Mouse (Mus musculus) liver, embryonic 16.5 days (tissue): ENCODE measurements around the gene Cdc42ep5. TPM values are rescaled to one million over a fixed set of nuclear protein-coding genes. Genes with fewer than 3 reads are reported as not detected.
A peak's percentile ranks its signal among the peaks of the same experiment; 100 is the strongest.
"Not testable (repeated sequence)": the region's sequence is repeated elsewhere in the genome, so short reads cannot be mapped to it uniquely, and the experiment has no call there.

Experiments
- ATAC-seq: fragments of 200-750 bp; cut with Nextera tagmentation; 2 replicates; pipeline ENCODE4 v1.8.0; 2017; ENCODE audit warnings: low read depth, mild to moderate bottlenecking, moderate number of reproducible peaks, moderate library complexity
- H3K27ac ChIP-seq: fragments of 300-500 bp; sonication (generic); 2 replicates; pipeline ENCODE4 v1.5.1; 2014; ENCODE audit warnings: mild to moderate bottlenecking, low read length
- H3K27me3 ChIP-seq: fragments of 300-500 bp; sonication (generic); 2 replicates; pipeline ENCODE4 v1.6.1; 2014; ENCODE audit warnings: low read depth, low read length, mixed read lengths; ENCODE audit not compliant: control insufficient read depth, insufficient read depth
- H3K36me3 ChIP-seq: fragments of 300-500 bp; sonication (generic); 2 replicates; pipeline ENCODE4 v1.6.1; 2014; ENCODE audit warnings: mild to moderate bottlenecking; ENCODE audit not compliant: control insufficient read depth, insufficient read depth
- H3K4me1 ChIP-seq: fragments of 300-500 bp; sonication (generic); 2 replicates; pipeline ENCODE4 v1.6.1; 2014; ENCODE audit warnings: low read depth, low read length, mixed read lengths; ENCODE audit not compliant: control insufficient read depth
- H3K4me2 ChIP-seq: fragments of 300-500 bp; sonication (generic); 2 replicates; pipeline ENCODE4 v1.6.1; 2014; ENCODE audit warnings: low read depth, low read length, mixed read lengths
- H3K4me3 ChIP-seq: fragments of 300-500 bp; sonication (generic); 2 replicates; pipeline ENCODE4 v1.5.1; 2014; ENCODE audit warnings: low read depth, mild to moderate bottlenecking, low read length
- H3K9ac ChIP-seq: fragments of 300-500 bp; sonication (generic); 2 replicates; pipeline ENCODE4 v1.6.1; 2014; ENCODE audit warnings: low read depth, low read length
- H3K9me3 ChIP-seq: fragments of 300-500 bp; sonication (generic); replicated peaks from 2 replicates; pipeline ENCODE4 v1.6.1; 2016; ENCODE audit warnings: low read length; ENCODE audit not compliant: control insufficient read depth
- WGBS: fragments of 180-500 bp; shearing (Covaris S2); extraction: QIAGEN DNeasy Blood & Tissue Kit; methylation state at CpG from one replicate; pipeline ENCODE4 v1.1.7; 2014; ENCODE audit not compliant: insufficient replicate concordance; 5-methylcytosine and 5-hydroxymethylcytosine counted together
- polyA plus RNA-seq: library from polyadenylated mRNA; unstranded; fragments of >200 nt; fragmentation: Nextera tagmentation; extraction: Ambion mirVana; gene quantifications from 2 replicates; pipeline ENCODE4 v1.2.1, GENCODE M21; 2015

Cdc42ep5 gene
- 5.5 and 6.7 TPM in 2 replicates for polyA plus RNA-seq

- no peaks in the 10 kb centered on the region; the same call in 1 of the 2 replicates for H3K4me1 ChIP-seq
- no peaks in the 10 kb centered on the region for H3K27me3 ChIP-seq
- H3K36me3 ChIP-seq = no peaks in the 10 kb centered on the region
- H3K4me2 ChIP-seq = peak within 1 kb of the TSS; percentile 58
- peak within 1 kb of the TSS; percentile 52 for H3K4me3 ChIP-seq
- H3K27ac ChIP-seq = peak within 1 kb of the TSS; percentile 22; the same call in 1 of the 2 replicates
- ATAC-seq = peak; percentile 70
- 0 out of 2 replicates have a peak within 1 kb of the TSS, but pooled peaks have one; percentile 21 for H3K9ac ChIP-seq
- H3K9me3 ChIP-seq = no peaks in the 10 kb centered on the region
- 1% methylated on average over 19 of the region's 20 CpGs for WGBS
Observed at GRCm38 (mm10) chr7:4164090-4164910, at the start of gene Cdc42ep5. Cdc42ep5 (minus strand) TSS chr7:4164860.

GRCm38 (mm10) chr7:4213436-4213835, 48.8 kb upstream of the Cdc42ep5 start:
- H3K27ac ChIP-seq, H3K4me3 ChIP-seq, H3K27me3 ChIP-seq, H3K9me3 ChIP-seq, H3K9ac ChIP-seq, H3K4me2 ChIP-seq, H3K36me3 ChIP-seq, ATAC-seq, H3K4me1 ChIP-seq: not testable (repeated sequence)

- H3K4me3 ChIP-seq = no peak overlapping the region
- no peak overlapping the region for H3K27ac ChIP-seq
- no peaks in the 10 kb centered on the region for H3K36me3 ChIP-seq
- no peaks in the 10 kb centered on the region for H3K27me3 ChIP-seq
- H3K9me3 ChIP-seq = no peaks in the 10 kb centered on the region
- H3K4me2 ChIP-seq = no peak overlapping the region
- ATAC-seq = no peak
- H3K9ac ChIP-seq = no peak overlapping the region
- WGBS = 28% methylated on average over 2 of the region's 2 CpGs
- no peaks in the 10 kb centered on the region for H3K4me1 ChIP-seq
Observed at GRCm38 (mm10) chr7:4208626-4209025, 44.0 kb upstream of the Cdc42ep5 start.

- 61% methylated on average over 1 of the region's 1 CpGs for WGBS
- no peaks in the 10 kb centered on the region for H3K4me1 ChIP-seq
- H3K36me3 ChIP-seq = no peaks in the 10 kb centered on the region
- no peak overlapping the region for H3K27ac ChIP-seq
- no peak overlapping the region for H3K4me3 ChIP-seq
- no peak for ATAC-seq
- no peaks in the 10 kb centered on the region for H3K9me3 ChIP-seq
- no peak overlapping the region for H3K4me2 ChIP-seq
- H3K9ac ChIP-seq = no peak overlapping the region
- H3K27me3 ChIP-seq = no peaks in the 10 kb centered on the region
Observed at GRCm38 (mm10) chr7:4207126-4207525, 42.5 kb upstream of the Cdc42ep5 start.

GRCm38 (mm10) chr7:4178438-4178837, 13.8 kb upstream of the Cdc42ep5 start:
- WGBS = 28% methylated on average over 3 of the region's 3 CpGs
- H3K4me3 ChIP-seq = no peak overlapping the region
- no peak overlapping the region for H3K4me2 ChIP-seq
- ATAC-seq = no peak
- H3K36me3 ChIP-seq = no peaks in the 10 kb centered on the region
- H3K27me3 ChIP-seq = no peaks in the 10 kb centered on the region
- no peak overlapping the region for H3K9ac ChIP-seq
- H3K4me1 ChIP-seq = no peaks in the 10 kb centered on the region
- no peaks in the 10 kb centered on the region for H3K9me3 ChIP-seq
- no peak overlapping the region for H3K27ac ChIP-seq

- H3K4me2 ChIP-seq = no peak overlapping the region
- no peak overlapping the region for H3K9ac ChIP-seq
- WGBS = 60% methylated on average over 6 of the region's 6 CpGs
- H3K36me3 ChIP-seq = no peaks in the 10 kb centered on the region
- no peaks in the 10 kb centered on the region for H3K4me1 ChIP-seq
- H3K27ac ChIP-seq = no peak overlapping the region
- no peaks in the 10 kb centered on the region for H3K27me3 ChIP-seq
- H3K9me3 ChIP-seq = no peaks in the 10 kb centered on the region
- no peak overlapping the region for H3K4me3 ChIP-seq
- no peak for ATAC-seq
Observed at GRCm38 (mm10) chr7:4170193-4170938, 5.7 kb upstream of the Cdc42ep5 start.

- Histone ChIP-seq H3K27ac (no peak overlapping the region), H3K4me3 (no peak overlapping the region)
Observed at GRCm38 (mm10) chr7:4167098-4167497, 2.4 kb upstream of the Cdc42ep5 start.

GRCm38 (mm10) chr7:4165286-4165685, 626 bp upstream of the Cdc42ep5 start:
- WGBS = 21% methylated on average over 3 of the region's 3 CpGs
- no peak overlapping the region for H3K27ac ChIP-seq
- peak; percentile 18; the same call in 1 of the 2 replicates for ATAC-seq
- no peak overlapping the region for H3K4me2 ChIP-seq
- H3K9me3 ChIP-seq = no peaks in the 10 kb centered on the region
- no peaks in the 10 kb centered on the region; the same call in 1 of the 2 replicates for H3K4me1 ChIP-seq
- no peak overlapping the region for H3K4me3 ChIP-seq
- no peaks in the 10 kb centered on the region for H3K36me3 ChIP-seq
- no peak overlapping the region for H3K9ac ChIP-seq
- H3K27me3 ChIP-seq = no peaks in the 10 kb centered on the region

More at GRCm38 (mm10) chr7:4167098-4167497, 2.4 kb upstream of the Cdc42ep5 start:
- Histone ChIP-seq H3K9me3 (no peaks in the 10 kb centered on the region), H3K9ac (no peak overlapping the region), H3K27me3 (no peaks in the 10 kb centered on the region), H3K4me1 (no peaks in the 10 kb centered on the region; the same call in 1 of the 2 replicates), H3K4me2 (no peak overlapping the region), H3K36me3 (no peaks in the 10 kb centered on the region)
- ATAC-seq = no peak
